Mouse (Mus musculus) activated CD4-positive, CD25-positive, alpha-beta regulatory T cell (primary cell): ENCODE data around the gene Pikfyve. TPM values are rescaled to one million over a fixed set of nuclear protein-coding genes. Genes with fewer than 3 reads are reported as not detected.

Source experiments
- polyA plus RNA-seq, 2 experiments: library from polyadenylated mRNA; unstranded; fragments of 100-300 nt; shearing (Covaris generic); gene quantifications; one replicate each; pipeline ENCODE4 v1.2.1; 2017

The Pikfyve gene
- polyA plus RNA-seq, result 10 to 100 TPM; 19.9 to 26.1 TPM

GRCm38 (mm10) chr1:65186287-65187073 lies at the start of gene Pikfyve, which contains the start of gene Idh1:
TSS of gene Pikfyve (plus strand) at chr1:65186683.
TSS of gene Idh1 (minus strand) at chr1:65186500.

GRCm38 (mm10) chr1:65281756-65282155 lies 95.3 kb downstream of the Pikfyve start, which contains the start of gene Pth2r:
TSS of gene Pth2r (plus strand) at chr1:65282056.

Other genes starting within 250 kb of the Pikfyve start
- gene Plekhm3, start 229.9 kb upstream of the Pikfyve start, polyA plus RNA-seq, result 1 to 10 TPM; 2.5 to 3.0 TPM
- under 1 TPM in 1 of 2 experiments, not detected in 1; 0.86 TPM for gene Akr1cl, start 153.9 kb upstream of the Pikfyve start, polyA plus RNA-seq
- gene Cryge, start 135.5 kb upstream of the Pikfyve start, polyA plus RNA-seq, result not detected
- gene Crygd, start 123.2 kb upstream of the Pikfyve start, polyA plus RNA-seq, result not detected
- gene Crygc, start 113.0 kb upstream of the Pikfyve start, polyA plus RNA-seq, result not detected
- not detected for gene Crygb, start 104.4 kb upstream of the Pikfyve start, polyA plus RNA-seq
- gene Cryga, start 83.3 kb upstream of the Pikfyve start, polyA plus RNA-seq, result not detected
- gene Gm28845, start 67.1 kb upstream of the Pikfyve start, polyA plus RNA-seq, result not detected
- not detected for gene D630023F18Rik, start 63.5 kb upstream of the Pikfyve start, polyA plus RNA-seq
- 10 to 100 TPM in 1 of 2 experiments, 1 to 10 TPM in 1; 10.0 to 12.3 TPM for gene Idh1, start 183 bp upstream of the Pikfyve start, polyA plus RNA-seq
- under 1 TPM in 1 of 2 experiments, not detected in 1; 0.14 TPM for gene Pth2r, start 95.4 kb downstream of the Pikfyve start, polyA plus RNA-seq